Mouse (Mus musculus): Measurements from ENCODE around the gene Poln. TPM values are rescaled to one million over a fixed set of nuclear protein-coding genes. Genes with fewer than 3 reads are reported as not detected.

Gene Poln
- polyA plus RNA-seq (2015; fragmentation: Nextera tagmentation; extraction: Ambion mirVana) = 0.38 and 0.47 TPM in 2 replicates

DNA sequence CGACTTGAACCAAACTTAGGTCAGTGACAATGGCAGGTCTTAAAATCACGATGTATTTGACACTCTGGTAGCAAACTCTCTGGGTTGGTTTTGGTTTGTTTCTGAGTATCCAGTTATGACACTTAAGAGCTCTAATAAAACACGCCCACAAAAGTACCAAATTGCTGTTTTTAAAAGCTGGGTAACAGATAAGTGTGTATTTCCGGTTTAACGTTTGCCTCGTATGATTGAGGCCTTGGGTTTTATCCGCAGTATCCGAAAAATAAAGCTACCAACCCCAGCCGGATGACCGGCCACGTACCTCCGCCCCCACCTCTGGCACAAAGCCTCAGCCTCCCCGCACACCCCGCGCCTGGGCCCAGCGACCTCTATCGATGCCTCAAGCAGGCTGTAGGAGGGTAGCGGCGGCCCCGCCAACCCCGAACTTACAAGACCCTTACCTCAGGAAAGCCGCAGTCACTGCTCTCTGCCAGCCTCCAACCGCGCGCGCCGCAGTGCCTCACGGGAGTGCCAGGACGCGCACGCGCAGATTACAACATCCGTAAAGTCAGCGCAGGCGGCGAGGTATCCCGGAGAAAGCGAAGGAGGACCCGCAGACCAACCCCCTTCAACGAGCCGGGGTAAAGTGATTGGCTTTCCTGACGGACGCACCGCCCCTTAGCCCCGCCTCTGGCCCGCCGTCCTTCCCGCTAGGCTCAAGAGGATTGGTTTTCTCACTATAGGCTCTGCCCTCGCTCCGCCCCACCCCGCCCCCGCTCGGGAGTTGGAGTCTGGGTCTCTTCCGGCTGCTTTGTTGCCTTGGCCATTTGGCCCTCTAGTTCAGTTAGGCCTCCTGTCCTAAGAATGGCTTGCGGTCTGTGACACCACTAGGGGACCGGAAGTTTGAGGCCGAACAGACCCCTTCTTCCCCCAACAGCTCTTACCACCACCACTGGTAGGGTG lies at the start of gene Poln, which contains the start of gene Haus3:
Gene Poln (minus strand): TSS at position 499 of the 942 bp plus-strand sequence.
Gene Haus3 (minus strand): TSS at position 578 of the 942 bp plus-strand sequence.
- Histone ChIP-seq H3K4me2 (ENCODE audit: low read depth, low read length) (peak within 1 kb of the TSS; percentile 83), H3K27ac (ENCODE audit: low read depth) (peak within 1 kb of the TSS; percentile 96), H3K9ac (replicated peaks) (peak within 1 kb of the TSS; percentile 92), H3K4me1 (ENCODE audit: insufficient read depth) (peaks cover 19% of the 10 kb centered on the region), H3K36me3 (replicated peaks; ENCODE audit: insufficient read depth, low read length) (peaks cover 18% of the 10 kb centered on the region), H3K9me3 (ENCODE audit: low read length) (no peaks in the 10 kb centered on the region), H3K27me3 (ENCODE audit: insufficient read depth, low read length) (no peaks in the 10 kb centered on the region), H3K4me3 (ENCODE audit: low read depth, low read length) (peak within 1 kb of the TSS; percentile 81)
- under 1% methylated on average over 57 of the region's 57 CpGs for WGBS (ENCODE audit: insufficient replicate concordance)
- TF ChIP-seq CTCF (IDR thresholded peaks at IDR 0.05; ENCODE audit: low read depth) (peak; percentile 32), EP300 (IDR thresholded peaks at IDR 0.05; ENCODE audit: low read depth) (0 out of 2 replicates have a peak, but pooled peaks have one; percentile 25)
- DNase-seq = peak; percentile 98
- peak; percentile 99 for ATAC-seq

DNA sequence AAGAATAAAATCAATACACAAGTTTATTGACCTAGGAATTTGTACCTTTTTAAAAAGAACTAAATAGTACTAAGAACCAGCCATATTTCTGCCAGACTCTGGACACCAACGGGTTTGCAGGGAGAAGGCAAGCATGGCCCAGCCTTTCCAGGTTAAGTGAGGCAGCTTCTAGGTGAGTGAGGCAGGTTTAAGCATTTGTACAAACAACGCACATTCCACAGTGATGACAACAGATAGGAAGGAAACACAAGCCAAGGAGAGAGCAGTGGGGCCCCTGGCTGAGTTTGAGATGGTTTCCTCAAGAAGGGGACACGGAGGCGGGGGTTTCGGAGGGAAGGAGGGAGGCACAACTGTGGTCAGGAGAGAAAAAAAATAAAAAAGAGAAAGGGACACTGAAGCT lies 49.4 kb upstream of the Poln start:
- Histone ChIP-seq H3K9ac (replicated peaks) (no peak overlapping the region), H3K4me2 (ENCODE audit: low read depth, low read length) (no peak overlapping the region), H3K4me1 (ENCODE audit: insufficient read depth) (0 out of 2 replicates have a peak, but pooled peaks cover 5% of the 10 kb centered on the region), H3K36me3 (replicated peaks; ENCODE audit: insufficient read depth, low read length) (no peaks in the 10 kb centered on the region), H3K27ac (ENCODE audit: low read depth) (no peak overlapping the region), H3K9me3 (ENCODE audit: low read length) (no peaks in the 10 kb centered on the region), H3K27me3 (ENCODE audit: insufficient read depth, low read length) (no peaks in the 10 kb centered on the region), H3K4me3 (ENCODE audit: low read depth, low read length) (no peak overlapping the region)
- 27% methylated on average over 5 of the region's 5 CpGs for WGBS (ENCODE audit: insufficient replicate concordance)
- ATAC-seq (no peak), DNase-seq (no peak)
- TF ChIP-seq CTCF (IDR thresholded peaks at IDR 0.05; ENCODE audit: low read depth) = no peak
- TF ChIP-seq EP300 (IDR thresholded peaks at IDR 0.05; ENCODE audit: low read depth) = no peak

DNA sequence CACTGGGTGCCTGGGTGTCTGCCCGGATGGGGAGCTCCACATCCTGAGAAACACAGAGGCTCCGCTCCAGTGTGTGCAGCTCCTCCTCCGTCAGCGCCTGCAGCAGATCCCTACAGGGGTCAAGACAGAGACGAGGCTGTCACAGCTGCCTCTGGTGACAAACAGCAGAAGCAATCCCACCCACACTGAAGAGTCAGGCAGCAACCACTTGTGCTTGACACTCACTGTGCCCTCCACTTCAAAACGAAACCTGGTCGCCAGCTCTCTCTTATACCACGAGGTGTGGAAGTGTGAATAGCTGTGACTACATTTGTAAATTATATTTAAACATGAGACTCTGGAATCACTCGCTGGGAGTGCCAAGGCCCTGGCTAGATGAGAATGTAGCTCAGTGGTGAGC lies 48.5 kb upstream of the Poln start:
- H3K9ac ChIP-seq (replicated peaks) = no peak overlapping the region
- H3K4me2 ChIP-seq (ENCODE audit: low read depth, low read length) = no peak overlapping the region
- H3K4me3 ChIP-seq (ENCODE audit: low read depth, low read length) = no peak overlapping the region
- no peaks in the 10 kb centered on the region for H3K27me3 ChIP-seq (ENCODE audit: insufficient read depth, low read length)
- DNase-seq = no peak
- TF ChIP-seq CTCF (IDR thresholded peaks at IDR 0.05; ENCODE audit: low read depth) (no peak), EP300 (IDR thresholded peaks at IDR 0.05; ENCODE audit: low read depth) (no peak)
- 0 out of 2 replicates have a peak, but pooled peaks cover 5% of the 10 kb centered on the region for H3K4me1 ChIP-seq (ENCODE audit: insufficient read depth)
- WGBS (ENCODE audit: insufficient replicate concordance) = 64% methylated on average over 9 of the region's 9 CpGs
- H3K27ac ChIP-seq (ENCODE audit: low read depth) = no peak overlapping the region
- ATAC-seq = no peak
- H3K9me3 ChIP-seq (ENCODE audit: low read length) = no peaks in the 10 kb centered on the region
- no peaks in the 10 kb centered on the region for H3K36me3 ChIP-seq (replicated peaks; ENCODE audit: insufficient read depth, low read length)

DNA sequence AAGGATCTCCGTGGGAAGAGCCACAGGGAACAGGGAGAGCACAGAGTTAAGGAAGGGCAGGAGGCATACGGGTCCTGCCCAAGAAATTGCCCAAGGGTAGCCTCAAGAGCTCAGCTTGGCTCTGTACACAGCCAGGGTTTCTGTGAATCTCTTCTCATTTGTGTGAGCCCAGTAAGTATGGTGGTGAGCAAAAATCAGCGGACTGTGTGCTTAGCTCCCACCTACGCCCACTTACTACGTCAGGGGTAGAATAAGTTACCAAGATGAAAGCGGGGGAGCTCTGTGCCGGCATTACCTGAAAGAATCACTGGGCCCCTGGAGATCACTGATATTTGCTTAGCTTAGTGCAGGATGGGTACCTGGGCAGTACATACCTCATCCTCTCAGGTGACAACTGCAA lies 46.8 kb upstream of the Poln start:
- Histone ChIP-seq H3K27ac (ENCODE audit: low read depth) (no peak overlapping the region), H3K9me3 (ENCODE audit: low read length) (no peaks in the 10 kb centered on the region), H3K36me3 (replicated peaks; ENCODE audit: insufficient read depth, low read length) (no peaks in the 10 kb centered on the region), H3K4me2 (ENCODE audit: low read depth, low read length) (no peak overlapping the region), H3K27me3 (ENCODE audit: insufficient read depth, low read length) (no peaks in the 10 kb centered on the region), H3K4me3 (ENCODE audit: low read depth, low read length) (no peak overlapping the region), H3K4me1 (ENCODE audit: insufficient read depth) (0 out of 2 replicates have a peak, but pooled peaks cover 5% of the 10 kb centered on the region), H3K9ac (replicated peaks) (no peak overlapping the region)
- TF ChIP-seq CTCF (IDR thresholded peaks at IDR 0.05; ENCODE audit: low read depth) = no peak
- no peak for TF ChIP-seq EP300 (IDR thresholded peaks at IDR 0.05; ENCODE audit: low read depth)
- 75% methylated on average over 7 of the region's 7 CpGs for WGBS (ENCODE audit: insufficient replicate concordance)
- no peak for DNase-seq
- no peak for ATAC-seq

DNA sequence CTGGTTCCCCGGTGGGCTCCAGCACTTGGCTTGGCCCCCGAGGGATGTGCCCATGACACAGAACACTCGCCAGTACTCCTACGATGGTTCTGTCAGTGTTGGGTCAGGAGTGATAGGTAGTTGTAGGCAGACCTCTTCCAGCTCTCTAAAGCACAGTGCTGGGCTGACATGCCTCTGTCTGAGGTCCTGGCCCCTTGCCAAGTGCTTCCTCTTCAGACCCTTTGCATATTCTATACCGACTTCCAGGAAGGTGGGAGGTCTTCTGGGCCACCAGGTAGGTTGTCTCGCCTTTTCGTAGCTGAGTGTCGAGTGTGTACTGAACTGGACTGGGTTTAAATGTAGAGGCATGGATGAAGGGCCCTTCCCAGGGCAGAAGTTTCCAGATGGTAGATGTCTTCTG lies 44.4 kb upstream of the Poln start:
- ATAC-seq (no peak), DNase-seq (no peak)
- H3K27ac ChIP-seq (ENCODE audit: low read depth) = no peak overlapping the region
- H3K9me3 ChIP-seq (ENCODE audit: low read length) = no peaks in the 10 kb centered on the region
- WGBS (ENCODE audit: insufficient replicate concordance) = 61% methylated on average over 8 of the region's 8 CpGs
- TF ChIP-seq CTCF (IDR thresholded peaks at IDR 0.05; ENCODE audit: low read depth) (no peak), EP300 (IDR thresholded peaks at IDR 0.05; ENCODE audit: low read depth) (no peak)
- H3K4me1 ChIP-seq (ENCODE audit: insufficient read depth) = 0 out of 2 replicates have a peak, but pooled peaks cover under 1% of the 10 kb centered on the region
- no peaks in the 10 kb centered on the region for H3K27me3 ChIP-seq (ENCODE audit: insufficient read depth, low read length)
- no peak overlapping the region for H3K4me2 ChIP-seq (ENCODE audit: low read depth, low read length)
- H3K36me3 ChIP-seq (replicated peaks; ENCODE audit: insufficient read depth, low read length) = no peaks in the 10 kb centered on the region
- no peak overlapping the region for H3K9ac ChIP-seq (replicated peaks)
- no peak overlapping the region for H3K4me3 ChIP-seq (ENCODE audit: low read depth, low read length)

DNA sequence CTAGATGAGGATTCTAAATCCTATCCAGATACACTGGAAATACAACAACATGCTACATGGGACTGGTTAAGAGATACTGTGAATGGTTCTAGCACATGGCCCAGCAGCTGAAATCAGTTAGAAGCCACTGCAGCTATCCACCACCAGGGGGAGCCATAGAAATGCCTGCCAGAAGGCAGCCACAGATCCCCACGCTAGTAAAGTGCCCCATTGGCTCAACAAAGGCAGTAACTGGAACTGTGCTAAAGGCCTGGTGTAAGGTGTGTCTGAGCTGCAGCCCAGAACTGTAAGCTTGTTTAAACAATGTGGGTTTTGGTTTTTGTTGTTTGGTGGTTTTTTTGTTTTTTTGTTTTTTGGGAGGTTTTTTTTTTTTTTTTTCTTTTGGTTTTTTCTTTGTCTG lies 41.0 kb upstream of the Poln start:
- H3K9me3 ChIP-seq (ENCODE audit: low read length) = no peaks in the 10 kb centered on the region
- 3% methylated on average over 1 of the region's 1 CpGs for WGBS (ENCODE audit: insufficient replicate concordance)
- DNase-seq = peak; percentile 78
- H3K4me3 ChIP-seq (ENCODE audit: low read depth, low read length) = no peak overlapping the region
- no peak overlapping the region for H3K27ac ChIP-seq (ENCODE audit: low read depth)
- peak; percentile 84 for ATAC-seq
- no peaks in the 10 kb centered on the region for H3K27me3 ChIP-seq (ENCODE audit: insufficient read depth, low read length)
- no peak for TF ChIP-seq EP300 (IDR thresholded peaks at IDR 0.05; ENCODE audit: low read depth)
- TF ChIP-seq CTCF (IDR thresholded peaks at IDR 0.05; ENCODE audit: low read depth) = peak; percentile 98
- H3K36me3 ChIP-seq (replicated peaks; ENCODE audit: insufficient read depth, low read length) = no peaks in the 10 kb centered on the region
- no peak overlapping the region for H3K4me2 ChIP-seq (ENCODE audit: low read depth, low read length)
- no peak overlapping the region for H3K9ac ChIP-seq (replicated peaks)
- no peaks in the 10 kb centered on the region for H3K4me1 ChIP-seq (ENCODE audit: insufficient read depth)

Data from liver, postnatal 0 days (tissue).